Mouse (Mus musculus) small intestine, adult 2 months (tissue): Measurements from ENCODE around the gene Ndufa3. TPM values are rescaled to one million over a fixed set of nuclear protein-coding genes. Genes with fewer than 3 reads are reported as not detected.
"Not testable (repeated sequence)": the region's sequence is repeated elsewhere in the genome, so short reads cannot be mapped to it uniquely, and the experiment has no call there.

ENCODE experiments used
- H3K27ac ChIP-seq: fragments of 200-500 bp; 2 replicates; pipeline ENCODE4 v1.5.1; 2012; ENCODE audit warnings: low read depth, low read length, control low read depth, inconsistent platforms; ENCODE audit not compliant: insufficient read depth
- H3K27me3 ChIP-seq: fragments of 200-500 bp; 2 replicates; pipeline ENCODE4 v1.6.1; 2012; ENCODE audit warnings: mild to moderate bottlenecking, moderate library complexity, low read length, inconsistent platforms; ENCODE audit not compliant: control insufficient read depth, insufficient read depth
- H3K36me3 ChIP-seq: fragments of 200-500 bp; 2 replicates; pipeline ENCODE4 v1.6.1; 2012; ENCODE audit warnings: mild to moderate bottlenecking, low read length, control low read depth, inconsistent platforms; ENCODE audit not compliant: control insufficient read depth, insufficient read depth
- H3K4me1 ChIP-seq: fragments of 200-500 bp; 2 replicates; pipeline ENCODE4 v1.6.1; 2012; ENCODE audit warnings: low read length, inconsistent platforms, mixed read lengths; ENCODE audit not compliant: control insufficient read depth, insufficient read depth, insufficient read length
- H3K4me3 ChIP-seq: fragments of 200-500 bp; 2 replicates; pipeline ENCODE4 v1.5.1; 2012; ENCODE audit warnings: low read depth, mild to moderate bottlenecking, control low read depth, inconsistent platforms, low read length, moderate library complexity
- CTCF ChIP-seq: fragments of 200-500 bp; IDR thresholded peaks from 2 replicates; pipeline ENCODE4 v1.5.1; 2012; ENCODE audit warnings: low read depth, mild to moderate bottlenecking, control low read depth, inconsistent platforms, low read length, moderate library complexity, mixed read lengths; ENCODE audit not compliant: insufficient replicate concordance, insufficient read length; ENCODE audit errors: extremely low read depth
- POLR2A ChIP-seq: fragments of 200-500 bp; IDR thresholded peaks from 2 replicates; pipeline ENCODE4 v1.6.1; 2012; ENCODE audit warnings: low read depth, mild to moderate bottlenecking, control low read depth, inconsistent platforms, low read length, moderate library complexity
- WGBS: fragments of 180-500 bp; shearing (Covaris S2); methylation state at CpG from one replicate; pipeline ENCODE4 v1.1.7; 2018; 5-methylcytosine and 5-hydroxymethylcytosine counted together
- polyA plus RNA-seq: library from polyadenylated mRNA; depleted of rRNA; stranded (reverse); fragments of >200 nt; gene quantifications from 2 replicates; pipeline ENCODE4 v1.2.3, GENCODE M21; 2012

Ndufa3 gene
- polyA plus RNA-seq, 1 experiment, result 337 TPM

DNA sequence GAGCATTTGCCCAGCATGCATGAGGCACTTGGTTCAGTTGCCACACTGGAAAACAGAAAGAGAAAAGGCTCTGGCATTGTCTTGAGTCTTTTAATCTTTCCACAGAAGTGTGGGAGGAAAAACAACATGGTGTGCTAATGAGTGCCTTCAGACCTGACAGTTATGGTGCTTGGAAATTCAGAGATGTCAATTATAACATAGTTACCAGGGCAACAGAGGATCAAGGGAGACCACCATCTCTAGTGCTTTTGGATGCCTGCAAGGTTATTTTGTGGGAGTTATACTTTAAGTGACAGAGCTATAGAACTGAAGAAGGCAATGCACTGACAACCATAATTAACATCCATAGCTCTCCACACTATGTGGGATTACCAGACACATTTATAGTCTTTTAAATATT lies 23.3 kb upstream of the Ndufa3 start:
- no peaks in the 10 kb centered on the region for H3K4me1 ChIP-seq
- no peaks in the 10 kb centered on the region for H3K36me3 ChIP-seq
- no peak overlapping the region for H3K4me3 ChIP-seq
- no peak overlapping the region for H3K27ac ChIP-seq
- no peaks in the 10 kb centered on the region for H3K27me3 ChIP-seq
- TF ChIP-seq POLR2A, result no peak
- no peak for TF ChIP-seq CTCF

DNA sequence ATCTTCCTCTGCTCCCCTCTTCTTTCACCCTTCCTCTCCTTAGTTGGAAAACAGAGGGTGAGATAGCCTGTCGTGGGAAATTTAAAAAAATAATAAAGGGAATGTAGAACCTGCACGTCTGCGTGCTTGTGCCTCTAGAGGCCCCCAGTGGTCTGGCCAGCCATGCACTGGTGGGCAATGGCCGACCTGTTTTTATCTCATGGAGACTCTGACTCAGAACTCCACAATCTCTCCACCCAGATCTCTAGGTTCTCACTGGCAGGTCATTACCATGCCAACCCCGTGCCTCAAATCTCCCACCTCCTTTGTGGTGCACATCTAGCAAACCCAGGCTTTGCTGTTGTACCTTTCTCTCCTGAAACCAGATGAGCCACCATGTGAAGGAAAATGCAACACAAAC lies 22.5 kb upstream of the Ndufa3 start:
- no peaks in the 10 kb centered on the region for H3K4me1 ChIP-seq
- H3K27me3 ChIP-seq, result no peaks in the 10 kb centered on the region
- no peak for TF ChIP-seq CTCF
- TF ChIP-seq POLR2A, result no peak
- 12% methylated on average over 5 of the region's 5 CpGs for WGBS
- no peak overlapping the region for H3K27ac ChIP-seq
- H3K4me3 ChIP-seq, result no peak overlapping the region
- no peaks in the 10 kb centered on the region for H3K36me3 ChIP-seq

DNA sequence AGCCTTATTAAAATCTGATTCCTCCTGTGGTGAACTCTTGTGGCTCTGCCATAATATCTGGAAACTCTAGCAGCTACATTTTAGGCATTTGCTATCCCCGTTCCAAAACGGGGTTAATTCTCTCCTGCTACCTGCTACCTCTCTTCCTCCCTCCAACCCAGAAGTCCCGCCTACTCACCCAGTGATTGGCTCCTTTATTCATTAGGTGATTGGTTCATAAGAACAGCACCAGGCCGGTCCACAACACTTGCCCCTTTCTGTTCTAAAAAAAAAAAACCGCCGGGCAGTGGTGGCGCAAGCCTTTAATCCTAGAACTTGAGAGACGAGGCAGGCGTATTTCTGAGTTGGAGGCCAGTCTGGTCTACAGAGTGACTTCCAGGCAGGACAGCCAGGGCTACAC lies 22.0 kb upstream of the Ndufa3 start:
- Histone ChIP-seq H3K36me3 (no peaks in the 10 kb centered on the region), H3K27me3 (no peaks in the 10 kb centered on the region), H3K4me3 (peak overlapping the region; percentile 50), H3K4me1 (no peaks in the 10 kb centered on the region), H3K27ac (no peak overlapping the region)
- TF ChIP-seq CTCF (no peak), POLR2A (no peak)
- 9% methylated on average over 9 of the region's 9 CpGs for WGBS

DNA sequence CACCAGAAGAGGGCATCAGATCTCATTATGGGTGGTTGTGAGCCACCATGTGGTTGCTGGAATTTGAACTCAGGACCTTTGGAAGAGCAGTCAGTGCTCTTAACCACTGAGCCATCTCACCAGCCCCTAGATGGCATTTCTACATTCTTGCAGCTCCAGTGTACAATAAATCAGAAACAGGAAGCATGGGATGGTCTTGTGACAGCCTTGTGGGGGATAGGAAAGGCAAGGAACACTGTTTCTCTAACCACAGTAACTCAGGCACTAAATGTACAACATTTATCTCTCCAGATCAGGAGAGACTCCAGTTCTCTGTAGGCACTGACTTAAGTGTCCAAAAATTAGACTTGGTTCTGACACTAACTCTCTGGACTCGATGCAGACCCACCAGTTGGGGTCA lies 19.4 kb upstream of the Ndufa3 start:
- not testable (repeated sequence) for H3K27me3 ChIP-seq, H3K4me3 ChIP-seq
- WGBS, result 69% methylated on average over 1 of the region's 1 CpGs

DNA sequence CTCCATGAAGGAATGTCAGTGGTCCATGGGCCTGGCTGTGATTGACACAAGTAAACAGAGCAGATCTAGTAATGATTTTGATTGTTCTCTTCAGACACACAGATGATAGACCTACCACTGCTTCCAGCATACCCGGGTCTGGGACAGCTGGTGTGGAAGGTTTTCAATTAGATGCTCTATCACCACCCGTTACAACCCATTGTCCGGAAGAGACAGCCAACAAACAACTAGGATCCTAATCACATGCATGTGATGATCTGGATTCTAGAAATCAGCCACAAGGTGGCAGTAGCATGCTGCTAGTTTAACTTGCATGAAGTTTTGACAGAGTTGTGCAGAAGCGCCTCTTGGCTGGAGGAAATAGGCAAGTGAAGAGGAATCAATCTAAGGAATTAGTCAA lies 16.1 kb upstream of the Ndufa3 start:
- 3% methylated on average over 4 of the region's 4 CpGs for WGBS
- Histone ChIP-seq H3K4me1 (no peaks in the 10 kb centered on the region), H3K36me3 (no peaks in the 10 kb centered on the region), H3K27me3 (no peaks in the 10 kb centered on the region), H3K4me3 (no peak overlapping the region), H3K27ac (no peak overlapping the region)
- no peak for TF ChIP-seq POLR2A
- TF ChIP-seq CTCF, result no peak

More for the DNA sequence above, 19.4 kb upstream of the Ndufa3 start:
- not testable (repeated sequence) for H3K36me3 ChIP-seq, H3K4me1 ChIP-seq, H3K27ac ChIP-seq

DNA sequence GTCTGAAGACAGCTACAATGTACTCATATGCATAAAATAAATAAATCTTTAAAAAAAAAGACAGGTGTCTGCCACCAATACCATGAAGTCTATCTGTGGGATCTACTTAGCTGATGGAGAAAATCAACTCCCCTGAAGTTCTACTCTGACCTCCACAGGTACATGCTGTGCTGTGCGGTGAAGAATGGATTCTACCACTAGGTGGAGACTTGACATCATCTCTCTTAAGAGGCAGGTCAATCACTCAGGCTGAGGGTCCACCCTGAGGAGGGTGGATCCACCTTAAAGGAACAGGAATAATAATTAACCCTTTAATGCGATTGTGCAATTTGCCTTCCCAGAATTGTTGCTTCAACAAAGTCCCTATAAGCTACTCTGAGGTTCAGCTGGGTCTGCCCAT lies 10.4 kb upstream of the Ndufa3 start:
- no peaks in the 10 kb centered on the region for H3K36me3 ChIP-seq
- no peak overlapping the region for H3K4me3 ChIP-seq
- peaks cover 2% of the 10 kb centered on the region; the same call in 1 of the 2 replicates for H3K4me1 ChIP-seq
- no peak overlapping the region for H3K27ac ChIP-seq
- no peaks in the 10 kb centered on the region for H3K27me3 ChIP-seq
- TF ChIP-seq POLR2A (no peak), CTCF (peak; percentile 28; the same call in 1 of the 2 replicates)
- 13% methylated on average over 2 of the region's 2 CpGs for WGBS

DNA sequence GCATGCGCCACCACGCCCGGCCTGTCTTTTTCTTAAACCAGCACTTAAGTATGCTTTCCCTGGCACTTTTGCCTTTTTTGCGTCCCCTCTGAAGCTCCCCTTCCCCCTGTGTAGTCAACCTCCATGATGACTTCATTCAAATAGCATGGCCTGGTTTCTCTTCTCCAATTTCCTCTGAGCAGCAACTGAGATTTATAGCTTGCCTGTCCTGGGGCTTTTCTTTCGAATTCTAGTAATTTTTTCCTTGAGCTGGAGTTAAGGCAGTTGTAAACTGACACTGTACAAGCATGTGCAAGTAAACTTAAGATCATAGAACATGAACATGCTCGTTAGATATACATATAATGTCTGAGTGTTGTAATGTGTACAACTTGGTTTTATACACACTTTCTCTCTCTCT lies 9.8 kb upstream of the Ndufa3 start:
- no peaks in the 10 kb centered on the region for H3K27me3 ChIP-seq
- no peak overlapping the region for H3K27ac ChIP-seq
- TF ChIP-seq CTCF, result no peak
- no peak for TF ChIP-seq POLR2A
- 78% methylated on average over 6 of the region's 6 CpGs for WGBS
- H3K36me3 ChIP-seq, result no peaks in the 10 kb centered on the region
- H3K4me3 ChIP-seq, result no peak overlapping the region
- H3K4me1 ChIP-seq, result peaks cover 2% of the 10 kb centered on the region; the same call in 1 of the 2 replicates

DNA sequence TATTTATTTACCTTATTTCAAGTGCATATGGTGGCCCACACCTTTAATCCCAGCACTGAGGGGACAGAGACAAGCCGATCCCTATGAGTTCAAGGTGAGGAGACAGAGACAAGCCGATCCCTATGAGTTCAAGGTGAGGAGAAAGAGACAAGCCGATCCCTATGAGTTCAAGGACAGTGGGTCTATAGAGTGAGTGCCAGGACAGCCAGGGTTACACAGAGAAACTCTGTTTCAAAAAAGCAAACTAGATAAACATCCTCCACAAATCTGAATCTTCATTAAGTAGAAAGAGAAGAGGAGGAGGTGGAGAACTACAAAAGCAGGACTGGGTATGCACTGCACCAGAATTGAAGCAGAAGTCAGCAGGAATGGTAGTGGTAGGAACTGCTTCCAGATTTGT lies 8.5 kb upstream of the Ndufa3 start:
- H3K4me3 ChIP-seq, result no peak overlapping the region
- H3K36me3 ChIP-seq, result no peaks in the 10 kb centered on the region
- TF ChIP-seq CTCF, result no peak
- no peak for TF ChIP-seq POLR2A
- WGBS, result 87% methylated on average over 3 of the region's 3 CpGs
- peaks cover 2% of the 10 kb centered on the region; the same call in 1 of the 2 replicates for H3K4me1 ChIP-seq
- no peak overlapping the region for H3K27ac ChIP-seq
- H3K27me3 ChIP-seq, result no peaks in the 10 kb centered on the region
